Mouse (Mus musculus) mouse trophoblast stem cell (cell line): ENCODE measurements around the gene Tubg2.
"Not testable (repeated sequence)": the region's sequence is repeated elsewhere in the genome, so short reads cannot be mapped to it uniquely, and the experiment has no call there.

Source experiments
- in situ Hi-C, 2 experiments: fragments of 300-500 bp; cut with MseI, MboI; formaldehyde crosslinking; loops; 2 replicates in 1 of 2; 3 replicates in 1 of 2; pipeline ENCODE4 v1.15.1; 2025

The Tubg2 gene

GRCm38 (mm10) chr11:101155728-101156371 is at the start of gene Tubg2:
Tubg2 (plus strand) TSS chr11:101155907.
- in situ Hi-C loops = no loop called here

- in situ Hi-C loops = no loop called here
These were observed 46.4 kb upstream of the Tubg2 start for GRCm38 (mm10) chr11:101109351-101109750.

- in situ Hi-C loops = no loop called here
These were observed 45.0 kb upstream of the Tubg2 start for GRCm38 (mm10) chr11:101110708-101111107.

GRCm38 (mm10) chr11:101111178-101111577 is 44.5 kb upstream of the Tubg2 start:
- in situ Hi-C loops = no loop called here

GRCm38 (mm10) chr11:101112186-101112585 is 43.5 kb upstream of the Tubg2 start:
- in situ Hi-C loops = no loop called here

- in situ Hi-C loops = no loop called here
These were observed 40.1 kb upstream of the Tubg2 start for GRCm38 (mm10) chr11:101115564-101115963.

GRCm38 (mm10) chr11:101118105-101118504 is 37.6 kb upstream of the Tubg2 start:
- in situ Hi-C loops = no loop called here

GRCm38 (mm10) chr11:101119131-101119760 is 36.5 kb upstream of the Tubg2 start:
- in situ Hi-C loops = no loop called here

- in situ Hi-C loops = no loop called here
These were observed 35.8 kb upstream of the Tubg2 start, which contains the start of the genes Retreg3 and Tubg1 for GRCm38 (mm10) chr11:101119761-101120544. Retreg3 (minus strand) TSS chr11:101119893. Tubg1 (plus strand) TSS chr11:101119938.

- in situ Hi-C loops = no loop called here
These were observed 35.0 kb upstream of the Tubg2 start for GRCm38 (mm10) chr11:101120545-101121188.

GRCm38 (mm10) chr11:101124494-101124893 is 31.2 kb upstream of the Tubg2 start:
- in situ Hi-C loops = not testable (repeated sequence)

GRCm38 (mm10) chr11:101125008-101125407 is 30.7 kb upstream of the Tubg2 start:
- in situ Hi-C loops = not testable (repeated sequence)

- in situ Hi-C loops = no loop called here
These were observed 28.6 kb upstream of the Tubg2 start for GRCm38 (mm10) chr11:101127075-101127474.

- in situ Hi-C loops = no loop called here
These were observed 26.6 kb upstream of the Tubg2 start for GRCm38 (mm10) chr11:101128996-101129577.

- in situ Hi-C loops = loop anchor here (5.0 kb wide), 1 partner anchor 47 kb away; the partner anchor contains the start of gene Ccr10 (in 2 of the 2)
These were observed 25.5 kb upstream of the Tubg2 start for GRCm38 (mm10) chr11:101130056-101130756.

GRCm38 (mm10) chr11:101131187-101131586 is 24.5 kb upstream of the Tubg2 start:
- in situ Hi-C loops = loop anchor here (5.0 kb wide), 1 partner anchor 46 kb away; the partner anchor contains the start of gene Ccr10 (in 2 of the 2)

GRCm38 (mm10) chr11:101131701-101132100 is 24.0 kb upstream of the Tubg2 start:
- in situ Hi-C loops = loop anchor here (5.0 kb wide), 1 partner anchor 46 kb away; the partner anchor contains the start of gene Ccr10 (in 2 of the 2)

- in situ Hi-C loops = loop anchor here (5.0 kb wide), 1 partner anchor 44 kb away; the partner anchor contains the start of gene Ccr10 (in 2 of the 2)
These were observed 22.7 kb upstream of the Tubg2 start for GRCm38 (mm10) chr11:101133037-101133436.

GRCm38 (mm10) chr11:101134217-101134865 is 21.4 kb upstream of the Tubg2 start:
- in situ Hi-C loops = loop anchor here (5.0 kb wide), 1 partner anchor 43 kb away; the partner anchor contains the start of gene Ccr10 (in 2 of the 2)

GRCm38 (mm10) chr11:101137000-101137399 is 18.7 kb upstream of the Tubg2 start:
- in situ Hi-C loops = no loop called here
